Mouse (Mus musculus): ENCODE results near the gene Gps1. TPM values are rescaled to one million over a fixed set of nuclear protein-coding genes. Genes with fewer than 3 reads are reported as not detected.
A peak's percentile ranks its signal among the peaks of the same experiment; 100 is the strongest.

The Gps1 gene
- total and polyA plus RNA-seq, 3 experiments, result 173 to 266 (median 219) TPM

GRCm38 (mm10) chr11:120775774-120776469 is 8.2 kb upstream of the Gps1 start (continued):
- no peak for TF ChIP-seq MAFK (IDR thresholded peaks at IDR 0.05; ENCODE audit: borderline replicate concordance, low read depth, low read length)
- peak; percentile 90 for TF ChIP-seq MXI1 (IDR thresholded peaks at IDR 0.05; ENCODE audit: low read depth, low read length)
- no peak for TF ChIP-seq POLR2AphosphoS5 (IDR thresholded peaks at IDR 0.05; ENCODE audit: borderline replicate concordance, low read depth, low read length)
- peak in 1 of 2 experiments; percentile 47; a peak in 2 of 4 replicates for TF ChIP-seq EP300 (IDR thresholded peaks at IDR 0.05; ENCODE audit: low read depth in 1 of 2, low read length in 2 of 2)
- TF ChIP-seq CHD2 (IDR thresholded peaks at IDR 0.05; ENCODE audit: low read length), result no peak
- TF ChIP-seq GABPA (IDR thresholded peaks at IDR 0.05; ENCODE audit: low read depth, low read length), result no peak
- TF ChIP-seq RCOR1 (IDR thresholded peaks at IDR 0.05; ENCODE audit: low read depth, low read length), result no peak
- peak; percentile 91 for TF ChIP-seq SIN3A (IDR thresholded peaks at IDR 0.05; ENCODE audit: low read length)
- no peak for TF ChIP-seq CHD1 (IDR thresholded peaks at IDR 0.05; ENCODE audit: low read depth, low read length)
- TF ChIP-seq POLR2AphosphoS2 (IDR thresholded peaks at IDR 0.05; ENCODE audit: low read length), result no peak
- TF ChIP-seq GATA1 (IDR thresholded peaks at IDR 0.05; ENCODE audit: low read depth, low read length), result no peak
- TF ChIP-seq MYC (IDR thresholded peaks at IDR 0.05; ENCODE audit: low read depth, low read length), result peak; percentile 99
- peak; percentile 63 for TF ChIP-seq TBP (IDR thresholded peaks at IDR 0.05; ENCODE audit: low read depth, low read length)

- no peak overlapping the region for H3K27ac ChIP-seq (ENCODE audit: control insufficient read depth, low read depth, low read length)
- no peak overlapping the region for H3K4me3 ChIP-seq (ENCODE audit: control insufficient read depth in 1 of 2, insufficient read depth in 1 of 2, low read depth in 2 of 2, low read length in 2 of 2)
- H3K79me2 ChIP-seq (ENCODE audit: control insufficient read depth, insufficient read depth, low read length, poor library complexity), result no peaks in the 10 kb centered on the region
- H3K27me3 ChIP-seq (ENCODE audit: control insufficient read depth in 1 of 2, insufficient read depth in 2 of 2, low read length in 2 of 2), result no peaks in the 10 kb centered on the region
- no peak for DNase-seq (ENCODE audit: low read depth, low spot score)
- H3K9me3 ChIP-seq (replicated peaks; ENCODE audit: insufficient read depth, low read length), result no peaks in the 10 kb centered on the region
- H3K4me1 ChIP-seq (ENCODE audit: control insufficient read depth in 1 of 2, insufficient read depth in 2 of 2, low read length in 2 of 2), result peaks cover 0 to 5% of the 10 kb centered on the region in 2 experiments; a peak in 1 of 4 replicates
- TF ChIP-seq USF1 (IDR thresholded peaks at IDR 0.05; ENCODE audit: low read depth, low read length) (no peak), CHD1 (IDR thresholded peaks at IDR 0.05; ENCODE audit: low read depth, low read length) (no peak), TAL1 (IDR thresholded peaks at IDR 0.05; ENCODE audit: low read length) (no peak), NRF1 (IDR thresholded peaks at IDR 0.05; ENCODE audit: insufficient read depth, low read depth, low read length, poor library complexity, severe bottlenecking) (no peak), ZC3H11A (IDR thresholded peaks at IDR 0.05; ENCODE audit: low read depth, low read length) (no peak), ETS1 (IDR thresholded peaks at IDR 0.05; ENCODE audit: low read depth, low read length) (no peak), JUND (IDR thresholded peaks at IDR 0.05; ENCODE audit: low read depth, low read length) (no peak)
- peaks cover 0 to 3% of the 10 kb centered on the region in 2 experiments; a peak in 1 of 4 replicates for H3K36me3 ChIP-seq (ENCODE audit: control insufficient read depth in 1 of 2, insufficient read depth in 2 of 2, low read length in 2 of 2)
- H3K9ac ChIP-seq (ENCODE audit: control insufficient read depth, low read depth, low read length, poor library complexity, severe bottlenecking), result no peak overlapping the region
Measured at GRCm38 (mm10) chr11:120777123-120777522, 6.9 kb upstream of the Gps1 start.
